Mouse (Mus musculus) mesoderm, embryonic 11.5 days (tissue): Measurements from ENCODE around the gene Klhl10.

Experiments used
- DNase-seq: peaks from one replicate; pipeline ENCODE4 v3.0.0-alpha.2; 2012; ENCODE audit warnings: low read depth, low spot score

Klhl10 gene

GRCm38 (mm10) chr11:100457711-100458110 lies 16.0 kb downstream of the Klhl10 start:
- DNase-seq, result no peak

- DNase-seq, result no peak
Observed at GRCm38 (mm10) chr11:100462699-100463098, 21.0 kb downstream of the Klhl10 start.

- no peak for DNase-seq
Observed at GRCm38 (mm10) chr11:100465229-100465792, 23.6 kb downstream of the Klhl10 start.

- no peak for DNase-seq
Observed at GRCm38 (mm10) chr11:100465833-100466232, 24.1 kb downstream of the Klhl10 start.

- DNase-seq, result peak; percentile 17
Observed at GRCm38 (mm10) chr11:100471352-100472196, 29.9 kb downstream of the Klhl10 start.

- DNase-seq, result peak; percentile 98
Observed at GRCm38 (mm10) chr11:100472197-100472934, 30.6 kb downstream of the Klhl10 start, which contains the start of gene Klhl11. Klhl11 (minus strand) TSS chr11:100472741.

- DNase-seq, result no peak
Observed at GRCm38 (mm10) chr11:100472935-100473295, 31.2 kb downstream of the Klhl10 start.

- no peak for DNase-seq
Observed at GRCm38 (mm10) chr11:100476281-100476680, 34.6 kb downstream of the Klhl10 start.

GRCm38 (mm10) chr11:100479152-100479551 lies 37.4 kb downstream of the Klhl10 start:
- DNase-seq, result no peak

- no peak for DNase-seq
Observed at GRCm38 (mm10) chr11:100484461-100484860, 42.7 kb downstream of the Klhl10 start.

- peak; percentile 29 for DNase-seq
Observed at GRCm38 (mm10) chr11:100485801-100486538, 44.3 kb downstream of the Klhl10 start.

- DNase-seq, result no peak
Observed at GRCm38 (mm10) chr11:100490951-100491350, 49.2 kb downstream of the Klhl10 start.

- DNase-seq, result no peak
Observed at GRCm38 (mm10) chr11:100493771-100494170, 52.1 kb downstream of the Klhl10 start.

- DNase-seq, result no peak
Observed at GRCm38 (mm10) chr11:100500241-100500640, 58.5 kb downstream of the Klhl10 start.

- DNase-seq, result no peak
Observed at GRCm38 (mm10) chr11:100500651-100501050, 58.9 kb downstream of the Klhl10 start.

GRCm38 (mm10) chr11:100501321-100501720 lies 59.6 kb downstream of the Klhl10 start:
- no peak for DNase-seq

- DNase-seq, result no peak
Observed at GRCm38 (mm10) chr11:100504990-100505660, 63.4 kb downstream of the Klhl10 start.

GRCm38 (mm10) chr11:100505997-100506396 lies 64.3 kb downstream of the Klhl10 start:
- no peak for DNase-seq
